Mouse (Mus musculus): ENCODE data around the gene Prpf4b. TPM values are rescaled to one million over a fixed set of nuclear protein-coding genes. Genes with fewer than 3 reads are reported as not detected.
A peak's percentile ranks its signal among the peaks of the same experiment; 100 is the strongest.
"Not testable (repeated sequence)": the region's sequence is repeated elsewhere in the genome, so short reads cannot be mapped to it uniquely, and the experiment has no call there.

The Prpf4b gene
- polyA plus RNA-seq, 1 experiment from 2014 or later, result 44.9 TPM

DNA sequence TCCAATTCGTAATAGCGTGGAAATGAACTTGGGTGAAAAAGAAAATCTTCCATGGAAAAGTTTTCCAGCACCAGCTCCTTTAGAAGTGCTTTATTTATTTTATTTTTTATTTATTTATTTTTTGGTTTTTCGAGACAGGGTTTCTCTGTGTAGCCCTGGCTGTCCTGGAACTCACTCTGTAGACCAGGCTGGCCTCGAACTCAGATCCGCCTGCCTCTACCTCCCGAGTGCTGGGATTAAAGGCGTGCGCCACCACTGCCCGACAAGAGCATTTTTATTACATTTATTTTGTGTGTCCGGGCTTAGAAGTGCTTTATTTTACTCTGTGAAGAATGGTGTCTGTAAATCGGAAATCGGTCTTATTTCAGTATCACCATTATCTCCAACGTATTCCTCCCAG, 366 bp upstream of the Prpf4b start:
- Histone ChIP-seq H3K4me1 (replicated peaks) (peaks cover 28% of the 10 kb centered on the region), H3K27ac (peak overlapping the region; percentile 99), H3K4me3 (peak overlapping the region; percentile 97)
- DNase-seq (ENCODE audit: low spot score); H3K9me3 ChIP-seq; H3K36me3 ChIP-seq; H3K27me3 ChIP-seq (ENCODE audit: insufficient read depth, poor library complexity, severe bottlenecking): not testable (repeated sequence)
- 24% methylated on average over 13 of the region's 13 CpGs for WGBS

DNA sequence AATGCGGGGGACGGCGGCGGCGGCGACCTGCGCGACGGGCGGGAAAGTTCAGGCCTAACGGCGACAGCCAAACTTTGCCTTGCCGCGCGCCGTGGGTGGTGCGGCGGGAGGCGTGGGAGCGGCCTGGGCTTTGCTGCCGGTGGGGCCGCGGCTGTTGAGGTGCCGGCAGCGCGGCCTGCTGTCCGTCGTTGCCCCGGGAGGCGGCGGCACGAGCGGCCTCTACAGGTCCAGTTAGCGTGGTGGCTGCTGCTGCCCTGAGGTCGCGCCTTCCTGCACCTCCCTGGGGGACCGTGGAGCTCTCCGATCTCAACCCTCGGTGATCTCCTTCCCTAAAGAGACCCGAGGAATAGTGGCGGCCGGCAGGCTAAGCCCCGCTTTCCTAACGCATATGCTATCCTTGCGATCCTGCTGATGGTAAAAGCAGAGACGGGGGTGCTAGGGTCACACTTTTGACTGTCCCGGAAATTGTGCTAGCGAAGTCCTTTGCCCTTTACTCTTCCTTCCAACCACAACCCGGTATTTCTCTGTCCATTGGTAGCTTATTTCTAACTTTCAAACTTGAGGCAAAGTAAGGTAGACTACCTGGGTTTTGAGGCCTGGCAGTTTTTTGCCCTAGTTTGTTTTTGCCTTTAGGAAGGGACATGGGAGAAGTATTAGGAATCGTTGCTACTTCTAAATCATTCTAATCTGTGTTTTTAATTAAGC, 791 bp downstream of the Prpf4b start:
- H3K27me3 ChIP-seq (ENCODE audit: insufficient read depth, poor library complexity, severe bottlenecking), result no peaks in the 10 kb centered on the region
- peaks cover 28% of the 10 kb centered on the region for H3K4me1 ChIP-seq (replicated peaks)
- H3K4me3 ChIP-seq, result peak overlapping the region; percentile 97
- under 1% methylated on average over 50 of the region's 50 CpGs for WGBS
- no peaks in the 10 kb centered on the region for H3K9me3 ChIP-seq
- H3K36me3 ChIP-seq, result peaks cover 13% of the 10 kb centered on the region
- H3K27ac ChIP-seq, result peak overlapping the region; percentile 99
- DNase-seq (ENCODE audit: low spot score), result peak; percentile 76

DNA sequence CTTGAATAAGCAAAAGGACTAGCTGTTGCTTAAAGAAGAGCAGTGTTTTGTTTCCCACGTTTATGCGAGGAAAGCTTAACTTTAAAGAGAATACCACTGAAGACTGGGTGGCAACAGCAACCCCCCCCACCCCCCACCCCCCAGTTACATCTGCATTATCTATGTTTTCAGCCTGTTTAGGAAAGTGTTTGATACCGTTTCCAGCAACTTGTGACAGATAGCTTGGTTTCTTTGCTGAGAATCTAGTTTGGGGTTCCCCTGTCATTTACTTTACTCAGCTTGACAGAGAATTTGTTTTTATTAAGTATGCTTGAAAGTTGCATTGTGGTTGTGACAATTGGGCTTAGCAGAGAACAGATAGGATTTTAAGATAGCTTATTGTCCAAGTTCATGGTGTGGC, 1.4 kb downstream of the Prpf4b start:
- Histone ChIP-seq H3K4me1 (replicated peaks) (peaks cover 28% of the 10 kb centered on the region), H3K27ac (peak overlapping the region; percentile 99), H3K27me3 (ENCODE audit: insufficient read depth, poor library complexity, severe bottlenecking) (no peaks in the 10 kb centered on the region), H3K4me3 (peak overlapping the region; percentile 97), H3K36me3 (peaks cover 19% of the 10 kb centered on the region), H3K9me3 (no peaks in the 10 kb centered on the region)
- no peak for DNase-seq (ENCODE audit: low spot score)
- 19% methylated on average over 3 of the region's 3 CpGs for WGBS

DNA sequence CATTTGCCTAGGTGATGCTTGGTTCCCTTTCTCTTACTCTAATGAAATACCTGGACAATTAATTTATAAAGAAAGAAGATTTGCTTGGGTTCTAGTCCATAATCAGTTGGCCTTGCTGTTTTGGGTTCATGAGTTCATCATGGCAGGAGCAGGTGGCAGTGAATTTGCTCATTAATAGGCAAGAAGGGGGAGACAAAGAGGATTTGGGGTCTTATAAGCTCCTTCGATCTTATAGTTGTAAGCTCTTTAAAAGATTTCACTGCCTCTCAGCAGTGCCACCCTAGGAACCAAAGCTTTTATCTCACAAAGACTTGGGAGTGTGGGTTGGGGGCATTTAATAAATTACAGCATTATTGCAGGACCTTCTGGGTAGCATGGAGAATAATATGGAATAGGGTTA, 17.8 kb downstream of the Prpf4b start:
- DNase-seq (ENCODE audit: low spot score), result no peak
- no peak overlapping the region for H3K4me3 ChIP-seq
- H3K9me3 ChIP-seq, result no peaks in the 10 kb centered on the region
- no peaks in the 10 kb centered on the region for H3K4me1 ChIP-seq (replicated peaks)
- no peak overlapping the region for H3K27ac ChIP-seq
- 95% methylated on average over 1 of the region's 1 CpGs for WGBS
- peaks cover 100% of the 10 kb centered on the region for H3K36me3 ChIP-seq
- no peaks in the 10 kb centered on the region for H3K27me3 ChIP-seq (ENCODE audit: insufficient read depth, poor library complexity, severe bottlenecking)

DNA sequence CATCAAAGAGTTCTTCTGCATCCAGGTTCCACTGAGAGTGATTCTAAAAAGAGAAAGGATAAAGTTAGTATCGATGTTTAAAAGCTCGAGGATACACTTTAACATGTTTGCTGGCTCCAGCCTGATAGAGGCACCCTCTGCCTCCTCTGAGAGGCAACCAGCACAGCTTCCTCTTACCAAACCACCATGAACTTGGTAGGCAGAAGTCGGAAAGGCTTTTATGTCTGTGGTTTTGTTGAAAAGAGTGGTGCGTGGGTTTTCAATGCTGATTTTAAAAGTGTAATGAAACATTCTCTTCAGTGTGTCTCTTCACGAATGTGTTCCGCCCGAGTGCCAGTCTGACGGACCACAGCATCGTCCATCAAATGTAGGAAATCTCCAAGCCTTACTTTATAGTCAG, 39.5 kb downstream of the Prpf4b start:
- 86% methylated on average over 9 of the region's 9 CpGs for WGBS
- Histone ChIP-seq H3K4me3 (no peak overlapping the region), H3K9me3 (no peaks in the 10 kb centered on the region), H3K4me1 (replicated peaks) (peaks cover 10% of the 10 kb centered on the region), H3K36me3 (no peaks in the 10 kb centered on the region), H3K27me3 (ENCODE audit: insufficient read depth, poor library complexity, severe bottlenecking) (no peaks in the 10 kb centered on the region), H3K27ac (no peak overlapping the region)
- DNase-seq (ENCODE audit: low spot score), result no peak

DNA sequence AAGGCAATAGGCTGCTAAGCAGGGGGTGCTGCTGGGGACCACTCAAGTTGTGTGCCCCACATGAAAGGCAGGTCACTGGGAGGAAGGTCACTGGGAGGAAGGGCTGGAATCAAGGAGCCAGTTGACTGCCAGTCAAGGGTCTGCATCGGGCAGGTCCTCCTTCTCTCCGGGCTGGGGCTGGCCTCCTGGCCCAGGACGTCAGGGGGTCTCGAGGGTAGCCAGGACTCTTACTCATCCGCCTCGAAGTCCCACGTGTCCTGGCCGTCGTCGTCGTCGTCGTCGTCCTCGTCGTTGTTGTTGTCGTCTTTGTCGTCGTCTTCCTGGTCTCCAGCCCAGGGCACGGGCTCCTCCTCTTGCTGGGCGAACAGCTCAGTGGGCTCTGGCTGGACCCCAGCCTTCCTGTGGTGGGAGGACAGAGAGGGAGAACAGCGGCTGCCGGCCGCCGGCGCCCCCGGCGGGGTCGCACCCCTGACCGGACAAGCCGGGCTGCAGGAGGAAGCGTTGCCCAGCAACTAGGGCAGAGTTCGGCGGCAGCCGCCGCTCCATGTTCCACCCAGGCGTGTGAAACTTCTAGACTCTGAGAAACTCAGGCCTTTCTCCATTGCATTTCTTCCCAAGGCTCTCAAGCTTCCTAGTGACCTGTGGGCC, 41.5 kb downstream of the Prpf4b start:
- 24% methylated on average over 37 of the region's 37 CpGs for WGBS
- H3K27ac ChIP-seq, result peak overlapping the region; percentile 79
- H3K36me3 ChIP-seq, result no peaks in the 10 kb centered on the region

DNA sequence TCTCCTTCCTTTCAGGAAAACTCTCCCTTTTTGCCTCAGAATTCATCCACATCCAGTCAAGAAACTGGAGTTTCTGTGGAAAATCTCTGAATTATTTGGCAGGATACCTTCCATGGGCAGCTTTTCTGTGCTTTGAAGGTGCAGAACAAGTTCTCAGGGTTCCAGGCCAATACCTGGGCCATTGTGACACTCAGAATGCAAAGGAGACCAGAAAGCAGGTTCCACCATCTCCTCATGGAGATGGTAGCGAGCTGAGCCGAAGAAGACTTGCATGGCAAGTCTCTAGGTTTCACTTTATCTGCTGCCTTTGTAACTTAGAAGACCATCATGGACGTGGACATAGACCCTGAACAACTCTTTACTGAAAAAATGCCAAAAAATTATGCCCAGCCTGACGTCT, 49.1 kb downstream of the Prpf4b start, which contains the start of the genes Fam217a and 4933417A18Rik:
Fam217a (minus strand) TSS at position 101 of the 400 bp plus-strand sequence.
4933417A18Rik (plus strand) TSS at position 200 of the 400 bp plus-strand sequence.
- no peak within 1 kb of the TSS for H3K27ac ChIP-seq
- no peak within 1 kb of the TSS for H3K4me3 ChIP-seq
- 83% methylated on average over 4 of the region's 4 CpGs for WGBS
- no peaks in the 10 kb centered on the region for H3K27me3 ChIP-seq (ENCODE audit: insufficient read depth, poor library complexity, severe bottlenecking)
- H3K4me1 ChIP-seq (replicated peaks), result no peaks in the 10 kb centered on the region
- no peaks in the 10 kb centered on the region for H3K9me3 ChIP-seq
- no peak for DNase-seq (ENCODE audit: low spot score)
- H3K36me3 ChIP-seq, result no peaks in the 10 kb centered on the region

More for the DNA sequence above, 41.5 kb downstream of the Prpf4b start:
- peaks cover 10% of the 10 kb centered on the region for H3K4me1 ChIP-seq (replicated peaks)
- H3K4me3 ChIP-seq, result peak overlapping the region; percentile 43
- H3K27me3 ChIP-seq (ENCODE audit: insufficient read depth, poor library complexity, severe bottlenecking), result no peaks in the 10 kb centered on the region
- H3K9me3 ChIP-seq, result no peaks in the 10 kb centered on the region
- DNase-seq (ENCODE audit: low spot score), result peak; percentile 70

DNA sequence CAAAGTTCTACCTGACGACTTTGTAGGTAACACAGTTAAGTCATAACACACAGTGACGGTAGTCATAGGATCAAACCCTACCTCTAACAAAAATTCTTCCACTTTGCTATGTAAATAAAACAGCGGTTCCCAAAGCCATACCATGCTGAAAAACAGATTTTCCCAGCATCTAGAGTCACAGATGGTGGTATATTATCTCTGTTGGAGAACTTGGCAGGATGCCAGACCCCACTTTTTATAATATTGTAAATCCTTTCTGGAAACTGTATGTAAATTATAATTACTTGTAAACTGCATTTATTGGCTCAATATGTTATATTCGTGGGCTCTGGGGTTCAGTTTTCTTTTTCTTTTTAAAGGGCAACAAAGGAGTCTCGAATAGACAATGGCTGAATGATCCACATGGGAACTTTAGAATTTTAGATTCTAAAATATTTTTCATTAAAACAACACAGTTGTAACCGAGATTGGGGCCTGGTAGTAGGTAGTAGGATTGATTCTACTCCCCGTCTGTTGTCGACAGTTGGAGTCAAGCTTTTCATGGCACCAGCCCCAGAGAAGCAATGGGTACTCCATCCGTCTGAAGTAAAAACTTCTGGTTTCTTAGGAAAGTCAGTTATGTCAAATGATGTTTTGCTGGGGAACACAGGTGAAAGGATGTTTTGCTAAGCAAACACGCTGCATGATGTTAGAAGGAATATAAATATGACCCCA, 60.0 kb downstream of the Prpf4b start:
- Histone ChIP-seq H3K4me1 (replicated peaks) (no peaks in the 10 kb centered on the region), H3K27ac (no peak overlapping the region), H3K4me3 (no peak overlapping the region), H3K27me3 (ENCODE audit: insufficient read depth, poor library complexity, severe bottlenecking) (no peaks in the 10 kb centered on the region), H3K9me3 (no peaks in the 10 kb centered on the region), H3K36me3 (no peaks in the 10 kb centered on the region)
- WGBS, result 85% methylated on average over 10 of the region's 10 CpGs
- no peak for DNase-seq (ENCODE audit: low spot score)

DNA sequence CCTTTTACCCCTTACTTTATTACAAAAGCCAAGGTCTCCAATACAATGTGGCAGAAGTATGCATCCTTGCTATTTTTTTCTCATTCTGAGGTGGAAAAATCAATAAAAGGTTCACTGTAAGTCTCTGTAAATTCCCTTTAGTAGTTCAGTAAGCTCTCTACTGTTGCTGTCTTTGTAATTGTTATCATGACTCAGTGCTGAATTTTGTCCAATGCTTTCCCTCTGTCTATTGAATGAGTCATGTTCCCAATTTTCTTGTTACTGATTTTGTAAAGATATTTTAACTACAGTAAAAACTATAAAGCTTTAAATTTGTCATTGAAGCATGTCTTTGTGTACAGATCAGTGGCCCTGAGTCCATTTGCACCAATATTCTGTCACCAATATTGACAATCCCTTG, 67.3 kb downstream of the Prpf4b start:
- no peak overlapping the region for H3K4me3 ChIP-seq
- no peaks in the 10 kb centered on the region for H3K9me3 ChIP-seq
- no peaks in the 10 kb centered on the region for H3K27me3 ChIP-seq (ENCODE audit: insufficient read depth, poor library complexity, severe bottlenecking)
- H3K27ac ChIP-seq, result no peak overlapping the region
- H3K36me3 ChIP-seq, result no peaks in the 10 kb centered on the region
- no peak for DNase-seq (ENCODE audit: low spot score)
- no peaks in the 10 kb centered on the region for H3K4me1 ChIP-seq (replicated peaks)

DNA sequence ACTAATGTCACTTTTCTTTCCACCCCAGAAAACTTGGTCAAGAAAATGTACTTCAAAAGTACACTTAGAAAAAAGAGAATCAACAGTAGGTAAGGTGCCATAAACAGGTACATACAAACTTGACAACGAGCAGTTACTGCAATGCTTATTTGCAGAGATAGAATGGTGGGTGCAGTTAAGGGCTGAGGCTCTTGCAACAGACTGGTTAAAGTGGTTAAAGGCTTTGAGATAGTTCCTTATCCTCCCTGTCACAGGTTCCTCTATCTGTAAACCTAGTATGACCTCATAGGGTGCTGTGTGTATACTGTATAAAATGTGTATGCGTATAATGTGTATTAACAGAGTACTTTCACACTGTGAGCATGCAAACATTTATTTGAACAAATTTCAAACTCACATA, 76.3 kb downstream of the Prpf4b start:
- not testable (repeated sequence) for H3K27me3 ChIP-seq (ENCODE audit: insufficient read depth, poor library complexity, severe bottlenecking); H3K4me1 ChIP-seq (replicated peaks); H3K9me3 ChIP-seq; H3K27ac ChIP-seq; H3K36me3 ChIP-seq; H3K4me3 ChIP-seq; DNase-seq (ENCODE audit: low spot score)
- WGBS, result 94% methylated on average over 2 of the region's 2 CpGs

Other genes with a start within 250 kb of the Prpf4b start
- 3.2 and 3.6 TPM in 2 replicates for gene Pxdc1, start 221.8 kb upstream of the Prpf4b start, polyA plus RNA-seq (2016; fragmentation: Nextera tagmentation; extraction: Ambion mirVana)
- gene Fam50b, start 140.5 kb upstream of the Prpf4b start, polyA plus RNA-seq (2016; fragmentation: Nextera tagmentation; extraction: Ambion mirVana), result 0.12 TPM in 1 of 2 replicates, not detected in the other
- 1.3 and 1.4 TPM in 2 replicates for gene Fam217a, start 49.0 kb downstream of the Prpf4b start, polyA plus RNA-seq (2016; fragmentation: Nextera tagmentation; extraction: Ambion mirVana)
- not detected in 2 replicates for gene 4933417A18Rik, start 49.1 kb downstream of the Prpf4b start, polyA plus RNA-seq (2016; fragmentation: Nextera tagmentation; extraction: Ambion mirVana)
- gene Eci3, start 88.5 kb downstream of the Prpf4b start, polyA plus RNA-seq (2016; fragmentation: Nextera tagmentation; extraction: Ambion mirVana), result 0.27 and 0.60 TPM in 2 replicates
- 92.6 and 103 TPM in 2 replicates for gene Eci2, start 151.8 kb downstream of the Prpf4b start, polyA plus RNA-seq (2016; fragmentation: Nextera tagmentation; extraction: Ambion mirVana)

All from hindbrain, embryonic 10.5 days (tissue).